Mouse (Mus musculus): ENCODE data around the gene Tex33.

Gene Tex33

DNA sequence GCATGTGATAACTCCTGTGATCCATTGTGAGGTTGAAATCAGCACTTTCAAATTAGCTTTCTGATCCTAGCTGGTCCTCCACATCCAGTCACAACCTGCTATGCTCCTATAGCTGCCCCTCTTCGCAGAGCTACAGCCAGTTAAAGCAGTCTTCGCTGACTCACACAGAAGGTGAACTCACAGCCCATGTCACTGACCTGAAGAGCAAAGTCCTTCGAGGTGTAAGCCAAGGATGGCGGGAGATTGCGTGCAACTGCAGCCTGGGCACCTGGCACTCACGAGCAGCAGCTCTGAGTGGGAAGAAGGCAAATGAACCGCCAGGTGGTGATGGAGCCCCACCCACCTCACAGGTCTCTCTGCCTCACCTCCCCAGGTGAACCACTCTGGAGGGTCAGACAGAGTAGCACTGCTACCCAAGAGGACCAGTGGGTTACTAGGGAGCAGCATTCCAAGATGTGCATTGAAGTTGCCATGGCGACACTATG, at the start of gene Tex33:
Gene Tex33, minus strand, starts transcription at position 435 of the 485 bp plus-strand sequence.
- no peak for DNase-seq

DNA sequence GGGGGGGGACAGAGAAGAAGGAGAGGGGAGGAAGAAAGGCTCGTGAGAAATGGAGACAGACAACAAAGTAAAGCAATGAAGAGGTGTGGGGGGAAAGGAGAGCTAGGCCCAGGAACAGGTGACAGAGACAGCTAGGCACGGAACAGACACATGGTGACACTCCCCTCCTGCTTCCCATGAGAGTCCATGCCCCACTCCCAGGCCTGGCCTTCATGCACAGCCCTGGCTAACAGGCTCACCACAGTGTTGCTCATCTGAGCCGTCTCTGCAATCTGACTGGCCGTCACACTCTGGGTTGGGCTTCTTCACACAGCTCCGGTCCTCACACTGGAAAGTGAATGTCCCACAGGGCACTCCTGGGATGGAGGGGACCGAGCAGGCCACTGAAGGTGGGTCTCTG, 48.1 kb upstream of the Tex33 start:
- DNase-seq: no peak

DNA sequence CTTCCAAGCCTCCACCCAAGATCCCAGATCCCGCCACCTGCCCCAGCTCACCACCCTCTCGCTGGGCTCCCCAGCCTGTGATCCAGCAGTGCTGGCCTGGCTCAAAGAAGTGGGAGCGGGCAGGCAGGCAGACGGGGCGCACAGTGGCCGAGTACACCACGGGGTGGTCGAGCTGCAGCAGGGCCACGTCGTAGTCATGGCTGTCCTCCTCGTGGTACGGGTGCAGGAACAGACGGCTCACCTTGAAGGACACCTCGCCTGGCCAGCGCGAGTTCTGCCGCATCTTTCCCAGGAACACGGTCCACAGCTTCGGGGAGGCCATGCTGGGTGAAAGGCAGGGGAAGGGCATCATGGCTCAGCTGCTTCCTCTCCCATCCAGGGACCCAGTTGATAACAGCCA, 46.5 kb upstream of the Tex33 start:
- DNase-seq: no peak

DNA sequence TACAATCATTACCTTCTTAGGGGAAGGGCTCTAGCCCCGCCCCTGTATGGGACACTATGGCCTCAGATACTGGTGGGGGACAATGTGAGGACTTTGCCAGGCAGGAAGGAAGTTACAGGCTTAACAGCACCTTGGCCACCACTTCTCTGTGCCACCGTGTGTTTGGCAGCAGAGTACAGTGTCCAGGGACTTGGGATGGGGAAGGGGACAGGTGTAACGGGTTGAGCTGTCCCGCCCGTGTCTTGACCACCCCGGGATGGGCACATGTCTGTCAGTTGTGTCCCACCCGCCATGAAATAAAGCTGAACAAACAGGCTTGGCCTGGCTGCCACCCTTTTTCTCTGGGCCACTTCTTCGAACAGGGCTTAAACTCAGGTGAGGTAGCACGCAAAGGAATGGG, 43.3 kb upstream of the Tex33 start:
- no peak for DNase-seq

DNA sequence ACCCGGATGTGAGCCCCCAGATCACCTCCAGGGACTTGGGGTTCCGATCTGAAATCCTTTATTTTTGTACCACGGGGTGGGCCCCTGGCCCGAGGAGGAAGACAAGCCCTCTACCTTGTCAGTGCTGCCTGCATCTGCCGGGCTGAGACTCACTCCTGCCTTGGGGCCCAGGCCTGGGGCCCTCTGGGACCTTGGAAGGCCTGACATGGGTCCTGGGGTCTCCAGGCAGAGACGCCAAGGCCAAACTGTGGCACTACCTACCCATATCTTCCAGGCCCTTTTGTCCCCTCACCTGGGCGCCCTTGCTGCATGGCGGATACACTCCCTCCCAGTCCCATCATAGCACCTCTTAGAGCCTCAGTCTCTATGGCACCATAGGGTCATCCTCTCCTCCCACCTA, 42.8 kb upstream of the Tex33 start:
- DNase-seq: peak; percentile 26

DNA sequence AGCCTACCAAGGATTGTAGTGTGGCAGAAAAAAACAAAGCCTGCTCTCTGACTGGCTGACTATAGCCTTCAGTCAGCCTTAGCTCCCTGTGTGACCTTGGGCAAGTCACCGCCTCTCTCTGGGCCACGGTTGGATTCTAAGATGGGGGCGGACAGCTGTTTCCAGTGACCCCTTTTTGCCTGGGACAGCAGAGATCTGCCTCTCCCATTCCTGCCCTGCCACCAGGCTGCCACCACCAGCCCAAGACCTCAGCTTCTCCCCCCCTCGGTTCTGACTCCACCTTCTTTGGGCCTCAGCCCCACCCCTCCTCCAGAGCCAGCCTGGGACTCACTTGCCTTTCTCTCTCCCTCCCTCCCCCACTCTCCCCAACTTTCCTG, 42.3 kb upstream of the Tex33 start:
- DNase-seq: peak; percentile 35

DNA sequence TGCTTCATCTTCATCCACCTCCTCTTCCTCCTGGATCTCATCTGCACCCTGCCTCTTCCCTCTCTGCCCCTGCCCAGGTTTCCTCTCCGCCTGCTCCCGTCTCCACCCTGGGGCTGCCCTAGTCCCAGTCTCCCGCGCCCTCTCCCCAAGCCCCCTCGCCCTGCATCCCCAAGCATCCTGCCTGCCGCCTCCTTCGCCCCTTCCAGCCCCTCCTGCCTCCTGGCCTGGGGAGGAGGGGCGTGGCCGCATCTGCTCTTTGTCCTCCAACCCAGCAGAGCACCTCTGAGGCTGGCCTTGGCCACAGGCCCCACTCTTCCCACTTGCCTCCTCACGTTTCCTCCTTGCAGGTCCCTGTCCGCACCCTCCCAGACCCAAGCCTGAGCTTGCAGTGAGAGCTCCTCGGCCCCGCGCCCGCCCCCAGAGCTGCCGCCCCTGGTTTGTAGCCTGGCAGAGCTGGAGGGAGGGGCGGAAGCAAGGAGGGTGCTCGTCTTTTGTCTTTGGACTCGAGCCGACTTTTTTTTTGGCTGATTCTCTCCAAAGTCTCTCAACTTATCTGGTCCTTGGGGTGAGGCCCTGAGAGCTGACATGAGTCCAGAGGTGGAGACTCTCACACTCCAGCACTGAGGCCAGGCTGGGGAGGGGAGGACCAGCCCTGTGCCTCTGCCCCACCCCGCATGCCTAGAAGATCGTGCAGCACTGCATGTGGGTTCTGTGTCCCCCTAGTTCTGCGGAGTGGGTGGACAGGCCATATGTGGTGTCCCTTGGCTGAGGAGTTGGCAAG, 41.7 kb upstream of the Tex33 start:
- DNase-seq: peak; percentile 58

DNA sequence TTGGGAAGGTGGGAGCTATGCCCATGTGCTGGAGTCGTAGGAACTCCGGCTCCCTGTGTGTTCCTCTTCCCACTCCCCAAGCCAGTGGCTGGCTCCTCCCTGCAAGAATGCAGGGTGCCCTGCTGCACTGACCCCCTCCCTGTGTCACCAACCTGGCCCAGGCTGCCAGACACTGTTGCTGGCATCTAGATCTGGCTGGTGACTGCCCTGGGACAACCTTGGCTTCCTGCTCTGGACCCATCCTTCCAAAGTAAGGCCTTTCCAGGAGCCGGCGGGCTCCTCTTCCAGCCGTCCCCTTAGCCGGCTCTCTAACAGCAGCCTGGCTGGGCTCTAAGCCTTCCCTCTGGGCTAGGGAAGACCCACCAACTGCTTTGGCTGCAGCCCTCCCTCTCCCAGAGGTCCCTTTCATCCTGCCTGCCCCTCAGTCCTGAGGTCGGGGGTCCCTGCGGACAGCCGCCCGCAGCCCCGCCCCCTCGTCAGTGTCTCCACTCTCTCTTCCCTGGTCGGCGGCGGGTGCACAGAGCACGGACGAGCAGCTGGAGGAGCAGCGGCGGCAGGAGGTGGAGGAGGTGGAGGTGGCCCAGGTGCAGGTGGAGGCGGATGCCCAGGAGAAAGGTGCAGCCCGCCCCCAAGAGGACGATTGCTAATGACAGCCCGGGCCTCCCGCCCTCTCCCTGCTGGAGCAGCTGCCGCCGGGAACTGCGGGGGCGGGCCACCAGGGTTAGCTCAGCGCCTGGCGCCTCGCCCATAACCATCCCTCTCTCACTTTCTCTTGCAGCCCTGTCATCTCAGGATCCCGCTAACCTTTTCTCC, 40.9 kb upstream of the Tex33 start:
- peak; percentile 92 for DNase-seq

DNA sequence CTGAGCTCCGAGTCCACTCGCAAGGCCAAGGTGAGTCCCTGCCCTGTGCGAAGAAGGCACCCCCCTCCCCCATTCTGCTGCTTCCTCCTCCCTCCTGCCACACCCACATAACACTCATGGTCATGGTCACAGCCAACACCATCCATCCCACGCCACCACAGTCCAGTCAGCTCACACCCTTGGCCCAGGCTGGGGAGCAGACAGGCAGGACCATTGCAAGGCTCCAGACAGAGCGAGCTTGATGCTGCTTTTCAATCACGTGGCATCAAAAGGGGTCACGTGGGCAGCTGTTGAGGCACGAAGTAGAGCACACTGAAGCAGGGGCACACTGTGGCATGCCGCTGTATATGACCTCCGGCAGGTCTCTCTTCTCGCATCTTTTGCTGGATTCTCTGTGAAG, 40.0 kb upstream of the Tex33 start:
- DNase-seq: peak; percentile 33

DNA sequence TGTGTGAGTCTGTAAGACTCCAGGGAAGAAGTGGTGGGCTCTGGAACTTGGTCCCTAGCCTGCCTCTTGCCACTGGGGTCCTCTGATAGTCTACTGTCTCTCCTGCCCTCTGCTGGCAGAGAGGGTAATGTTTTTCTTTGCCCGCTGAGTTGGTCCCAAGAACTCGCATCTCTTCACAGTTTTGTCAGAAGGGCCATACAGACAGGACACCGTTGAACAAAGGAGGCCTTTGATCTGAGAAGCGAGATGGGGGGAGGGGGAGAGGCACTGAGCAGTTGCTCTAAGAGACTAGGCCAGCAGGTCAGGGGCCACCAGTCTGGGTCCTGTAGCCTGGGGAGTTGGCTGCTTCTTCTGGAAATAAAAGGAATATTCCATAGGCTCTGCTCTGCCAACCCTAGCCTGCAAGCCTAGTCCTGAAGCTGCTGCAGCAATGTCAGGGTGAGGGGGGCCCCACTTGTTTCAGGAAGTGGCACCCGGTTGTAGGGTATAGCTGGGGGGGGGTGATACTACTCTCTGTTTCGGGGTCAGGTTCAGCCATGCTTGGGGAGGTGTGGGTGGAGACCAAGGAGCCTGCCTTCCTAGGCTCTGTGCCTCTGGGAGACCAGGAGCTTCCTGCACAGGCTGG, 39.3 kb upstream of the Tex33 start:
- no peak for DNase-seq

DNA sequence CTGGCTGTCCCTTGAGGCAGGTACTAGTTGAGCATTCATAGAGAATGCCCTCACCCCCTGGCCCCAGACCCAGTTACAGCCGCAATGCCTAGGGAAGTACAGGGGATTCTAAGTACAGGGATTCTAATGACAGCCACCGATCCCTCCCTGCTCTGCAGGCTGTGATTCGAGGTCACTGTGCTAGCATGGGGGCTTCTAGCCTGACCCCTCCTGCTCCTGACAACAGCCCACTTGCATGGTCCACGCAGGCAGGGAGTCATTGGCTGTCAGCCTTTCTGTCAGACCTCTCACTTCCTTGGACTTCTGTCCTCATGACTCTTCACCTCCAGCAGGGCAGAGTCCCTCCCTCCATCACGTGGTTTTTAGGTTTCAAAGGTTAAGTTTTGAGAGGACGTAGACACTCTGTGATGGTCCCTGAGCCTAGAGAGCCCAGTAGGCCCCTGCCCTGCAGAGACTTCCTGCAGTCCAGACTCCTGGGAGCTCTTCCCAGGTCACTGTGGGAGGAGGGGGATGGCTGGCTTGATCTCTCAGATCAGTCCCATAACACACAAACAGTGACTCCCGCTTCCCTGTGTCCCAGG, 35.9 kb upstream of the Tex33 start:
- DNase-seq: no peak

DNA sequence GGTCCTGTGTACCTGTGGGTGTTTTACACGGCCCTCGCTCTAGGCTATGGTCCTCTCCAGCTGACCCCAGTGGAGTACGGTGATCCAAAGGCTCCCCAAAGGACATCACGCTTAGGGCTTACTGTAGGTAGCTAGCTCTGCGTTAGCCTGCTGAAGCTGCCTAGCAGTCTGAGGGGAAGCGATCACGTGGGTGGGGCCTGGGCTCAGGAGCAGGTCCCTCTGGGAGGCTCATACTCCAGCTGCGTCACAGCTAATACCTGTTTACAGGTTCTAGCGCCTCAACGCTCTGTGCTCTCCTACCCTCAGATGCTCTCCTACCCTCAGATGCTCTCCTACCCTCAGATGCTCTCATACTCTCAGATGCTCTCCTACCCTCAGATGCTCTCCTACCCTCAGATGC, 35.2 kb upstream of the Tex33 start:
- DNase-seq: no peak

DNA sequence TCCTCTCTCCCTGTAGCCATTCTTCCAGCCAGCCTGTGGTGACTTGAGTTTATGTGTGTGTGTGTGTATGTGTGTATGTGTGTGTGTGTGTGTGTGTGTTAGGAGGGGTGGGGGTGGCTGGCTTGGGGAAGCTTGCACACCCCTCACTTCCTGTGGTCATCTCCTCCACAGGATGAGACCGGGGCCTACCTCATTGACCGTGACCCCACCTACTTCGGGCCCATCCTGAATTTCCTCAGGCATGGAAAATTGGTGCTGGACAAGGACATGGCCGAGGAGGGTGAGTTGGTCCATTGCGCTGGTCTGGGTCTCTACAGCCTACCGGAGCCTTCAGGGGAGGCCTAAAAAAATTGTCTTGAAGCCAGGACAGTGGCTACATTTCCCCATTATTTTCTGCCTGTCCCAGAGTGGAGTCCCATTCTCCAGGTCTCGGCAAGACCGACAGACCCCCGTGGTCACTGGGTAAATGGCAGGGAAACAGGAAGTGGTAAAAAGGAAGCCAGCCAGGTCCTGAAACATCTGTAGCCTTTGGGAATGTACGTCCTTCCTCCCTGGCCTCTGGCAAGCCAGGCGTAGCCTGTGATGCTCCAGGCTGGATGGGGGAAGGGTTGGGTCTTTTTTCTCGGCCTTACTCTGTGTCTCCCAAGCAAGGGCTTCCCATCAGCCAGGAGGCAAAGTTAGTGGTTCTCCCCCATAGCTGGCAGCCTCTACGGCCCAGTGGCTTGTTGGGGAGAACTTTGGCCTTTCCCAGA, 34.3 kb upstream of the Tex33 start:
- DNase-seq: no peak

DNA sequence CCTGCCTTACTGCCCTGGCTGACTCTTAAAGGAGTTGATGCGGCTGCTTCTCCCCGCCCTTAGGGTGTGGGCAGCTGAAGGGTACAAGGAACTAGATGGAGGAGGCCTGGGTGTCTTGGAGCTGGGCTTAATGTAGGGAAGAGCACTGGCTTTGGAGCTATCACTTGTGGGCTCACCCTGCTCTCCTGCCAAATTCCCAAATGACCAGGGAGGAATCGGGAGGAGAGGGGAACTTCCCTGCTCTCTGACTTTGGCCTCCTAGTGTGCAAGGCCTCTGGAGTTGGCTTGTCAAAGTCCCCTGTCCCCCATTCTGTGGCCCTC, 33.4 kb upstream of the Tex33 start:
- no peak for DNase-seq

DNA sequence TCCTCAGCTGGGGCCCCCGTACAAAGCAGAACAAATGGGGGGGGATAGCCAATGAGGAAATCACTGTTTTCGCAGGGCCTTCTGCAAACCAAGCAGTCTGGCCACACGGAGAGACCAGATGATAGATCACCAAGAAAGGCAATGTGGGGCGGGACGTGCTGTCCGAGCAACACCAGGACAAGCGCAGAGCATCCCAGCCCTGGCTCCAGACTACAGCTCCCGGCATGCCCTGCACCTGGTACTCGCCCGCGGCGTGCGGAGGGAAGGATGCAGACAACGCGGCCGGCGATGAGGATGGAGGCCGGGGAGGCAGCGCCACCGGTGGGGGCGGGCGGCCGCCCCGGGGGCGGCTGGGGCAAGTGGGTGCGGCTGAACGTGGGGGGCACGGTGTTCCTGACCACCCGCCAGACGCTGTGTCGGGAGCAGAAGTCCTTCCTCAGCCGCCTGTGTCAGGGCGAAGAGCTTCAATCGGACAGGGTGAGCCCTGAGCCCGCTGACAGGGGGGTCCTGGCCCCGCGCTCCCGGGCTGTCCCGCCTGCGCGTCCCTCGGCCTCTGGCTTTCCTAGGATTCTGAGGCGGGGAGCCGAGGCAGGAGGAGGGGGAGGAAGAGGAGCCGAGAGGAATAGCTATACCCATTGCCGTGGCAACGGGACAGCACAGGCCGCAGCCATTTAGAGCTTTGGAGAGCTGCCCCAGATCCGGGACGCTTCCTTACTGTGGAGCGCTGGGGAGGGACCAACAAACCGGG, 32.9 kb upstream of the Tex33 start, which contains the start of gene Kctd17:
Gene Kctd17, plus strand, starts transcription at position 174 of the 748 bp plus-strand sequence.
- peak; percentile 74 for DNase-seq

DNA sequence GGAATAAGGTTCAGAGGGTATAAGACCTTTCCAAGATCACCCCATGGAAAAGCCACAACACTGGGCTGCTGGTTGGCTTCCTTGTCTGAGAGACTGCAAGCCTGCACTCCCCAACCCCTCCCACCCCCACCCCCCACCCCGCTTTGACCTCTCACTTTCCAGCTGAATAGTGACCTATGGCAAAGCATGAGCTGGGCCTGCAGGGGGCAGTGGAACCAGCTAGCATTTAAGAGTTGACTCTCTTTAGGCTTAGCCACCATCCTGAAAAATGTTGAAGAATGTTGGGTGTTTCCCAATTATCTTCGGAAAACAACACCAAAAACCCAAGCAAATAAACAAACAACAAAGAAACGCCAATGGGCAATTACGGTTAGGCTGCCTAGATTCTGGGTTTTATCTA, 29.5 kb upstream of the Tex33 start:
- DNase-seq: no peak

DNA sequence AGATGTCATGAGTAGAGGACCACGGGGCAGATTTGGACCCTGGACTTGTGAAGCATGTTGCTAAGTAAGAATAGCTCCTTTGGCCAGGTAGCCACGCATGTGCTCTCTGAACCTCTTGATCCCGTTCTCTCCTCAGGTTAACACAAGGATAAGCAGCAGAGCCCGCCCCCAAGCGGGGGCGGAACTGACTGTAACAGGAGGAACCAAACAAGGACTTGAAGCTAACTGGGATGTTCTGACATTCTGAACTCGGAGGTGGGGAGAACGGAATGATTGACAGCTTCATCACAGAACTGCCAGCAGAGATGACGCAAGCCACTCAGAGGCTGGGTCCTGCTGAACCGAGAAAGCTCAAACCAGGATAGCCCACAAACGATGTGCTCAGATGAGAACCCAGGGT, 28.8 kb upstream of the Tex33 start:
- DNase-seq: no peak

DNA sequence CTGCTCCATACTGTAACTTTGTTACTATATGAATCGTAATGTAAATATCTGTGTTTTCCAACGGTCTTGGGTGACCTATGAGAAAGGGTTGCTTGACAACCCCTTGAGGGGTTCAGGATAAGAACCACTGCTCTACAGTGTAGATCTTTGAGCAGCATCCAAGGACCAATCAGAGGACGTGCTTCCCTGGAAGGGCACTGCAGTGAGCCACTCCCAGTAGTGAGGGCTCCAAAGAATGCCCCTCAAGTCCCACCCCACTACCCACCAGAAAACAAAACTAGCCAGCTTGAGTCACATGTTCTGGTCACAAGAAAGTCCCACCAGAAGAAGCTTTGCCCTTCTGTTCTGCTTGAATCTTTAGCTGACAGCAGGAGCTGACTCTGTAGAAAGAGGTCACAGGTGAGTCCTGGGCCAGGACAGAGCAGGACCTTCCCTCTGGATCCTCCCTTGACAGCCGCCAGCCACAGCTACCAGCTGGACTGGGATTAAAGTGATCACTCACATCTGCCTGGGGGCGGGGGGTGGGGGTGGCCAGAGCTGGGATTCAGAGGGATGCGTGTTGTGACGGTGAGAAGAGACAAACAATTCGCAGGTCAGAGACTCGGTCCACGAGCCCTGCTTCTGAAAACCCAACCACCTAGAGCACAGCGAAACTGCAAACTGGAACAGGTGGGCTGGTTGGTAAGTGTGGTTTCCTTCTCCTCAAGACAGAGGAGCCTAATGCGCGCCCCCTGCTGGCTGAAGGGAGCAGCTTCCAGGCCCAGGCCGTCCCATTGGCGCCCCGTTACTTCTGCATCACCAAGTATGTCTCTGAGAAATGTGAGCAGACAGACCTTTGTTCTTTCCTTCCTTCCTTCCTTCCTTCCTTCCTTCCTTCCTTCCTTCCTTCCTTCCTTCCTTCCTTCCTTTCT, 26.6 kb upstream of the Tex33 start:
- peak; percentile 76 for DNase-seq

DNA sequence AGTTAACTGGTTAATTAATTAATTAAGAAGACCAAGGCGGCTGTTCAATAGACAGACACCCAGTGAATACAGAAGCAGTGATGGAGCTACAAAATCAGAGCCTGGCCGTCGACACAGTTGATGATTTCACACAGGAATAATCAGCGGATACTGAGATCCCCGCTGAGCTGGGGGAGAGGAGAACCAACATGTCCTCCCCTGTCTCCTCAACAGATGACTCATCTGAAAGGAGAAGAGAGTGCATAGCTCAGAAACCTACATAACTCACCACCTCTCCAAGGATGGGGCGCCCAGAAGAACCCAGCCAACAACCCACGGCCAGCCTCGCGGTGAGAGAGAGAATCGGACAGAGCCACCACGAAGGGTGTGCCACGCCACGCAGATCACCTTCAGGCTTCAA, 24.7 kb upstream of the Tex33 start:
- DNase-seq: no peak

DNA sequence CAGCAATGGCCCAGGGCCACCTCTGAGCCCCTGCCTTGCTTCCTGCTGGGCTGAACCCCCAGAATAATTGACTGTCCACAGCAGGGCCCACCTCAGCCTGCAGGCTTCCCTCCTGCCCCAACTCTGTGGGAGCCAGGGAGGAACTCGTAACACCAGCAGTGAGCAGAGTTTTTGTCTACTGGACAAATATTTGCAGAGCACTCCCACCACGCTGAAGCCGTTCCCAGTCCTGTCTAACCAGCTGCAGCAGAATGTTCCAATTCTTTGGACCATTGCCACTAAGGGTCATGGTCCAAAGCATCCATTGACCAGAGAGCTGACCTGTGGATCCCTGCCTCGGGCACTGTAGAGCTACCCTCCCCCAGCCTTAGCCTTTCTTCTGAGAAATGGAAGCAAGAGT, 21.2 kb upstream of the Tex33 start:
- no peak for DNase-seq

DNA sequence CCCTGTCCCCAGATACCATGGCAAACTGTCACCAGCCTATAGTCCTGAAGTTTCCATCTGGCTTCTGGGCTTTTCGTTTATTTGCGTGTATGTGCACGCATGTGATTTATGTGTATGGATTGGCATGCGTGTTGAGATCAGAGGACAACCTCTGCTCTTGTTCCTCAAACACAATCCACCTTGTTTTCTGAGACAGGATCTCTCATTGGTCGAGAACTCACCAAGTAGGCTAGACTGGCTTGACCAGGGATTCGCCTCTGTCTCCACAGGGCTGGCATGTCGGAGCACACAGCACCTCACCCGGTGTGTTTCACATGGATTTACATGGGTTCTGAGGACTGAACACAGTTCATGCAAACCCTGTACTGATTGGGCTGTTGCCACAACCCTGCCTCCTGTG, 18.4 kb upstream of the Tex33 start:
- no peak for DNase-seq
